Mouse (Mus musculus): ENCODE measurements around the gene Atcay.

GRCm38 (mm10) chr10:81189821-81190220 lies 40.8 kb downstream of the Atcay start:
- TF ChIP-seq GATA1 (IDR thresholded peaks at IDR 0.05; ENCODE audit: borderline replicate concordance, low read length), result no peak
- no peak for TF ChIP-seq FLI1 (IDR thresholded peaks at IDR 0.05; ENCODE audit: low read length)
